Mouse (Mus musculus) ES-E14 (cell line): ENCODE measurements around the gene Pxk.

Source experiments
- CHD2 ChIP-seq: IDR thresholded peaks from 2 replicates; pipeline ENCODE4 v1.6.1; 2014; ENCODE audit warnings: mild to moderate bottlenecking, low read depth, low read length, inconsistent platforms
- HCFC1 ChIP-seq: IDR thresholded peaks from 2 replicates; pipeline ENCODE4 v1.6.1; 2012; ENCODE audit warnings: low read length, inconsistent platforms, borderline replicate concordance; ENCODE audit not compliant: insufficient read depth
- MAFK ChIP-seq: IDR thresholded peaks from 2 replicates; pipeline ENCODE4 v1.6.1; 2014; ENCODE audit warnings: mild to moderate bottlenecking, low read depth, low read length, inconsistent platforms; ENCODE audit not compliant: insufficient read depth
- ZC3H11A ChIP-seq: IDR thresholded peaks from 2 replicates; pipeline ENCODE4 v1.6.1; 2012; ENCODE audit warnings: low read depth, mild to moderate bottlenecking, inconsistent platforms, low read length, borderline replicate concordance
- ZNF384 ChIP-seq: IDR thresholded peaks from 2 replicates; pipeline ENCODE4 v1.6.1; 2012; ENCODE audit warnings: low read depth, low read length, inconsistent platforms

DNA sequence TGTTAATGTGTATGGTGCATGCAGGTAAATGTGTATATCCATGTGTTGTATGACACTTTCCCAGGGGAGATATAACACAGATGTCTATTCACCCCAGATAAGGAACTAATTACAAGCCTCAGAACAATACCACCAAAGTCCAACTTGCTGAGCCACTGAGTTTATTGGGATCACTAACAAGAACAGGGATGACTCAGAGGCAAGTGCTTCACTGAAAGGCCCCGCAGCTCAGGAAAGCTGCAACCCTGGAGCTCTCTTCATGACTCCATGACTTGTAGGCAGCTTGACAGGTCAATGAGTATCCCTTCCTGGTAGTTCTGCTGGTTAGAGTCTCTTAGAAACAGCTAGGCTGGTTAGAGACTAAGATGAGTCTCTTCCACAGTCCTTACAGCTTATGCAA is 11.0 kb downstream of the Pxk start:
- no peak for TF ChIP-seq ZC3H11A
- TF ChIP-seq HCFC1 = no peak
- TF ChIP-seq CHD2 = no peak
- TF ChIP-seq ZNF384 = no peak
- no peak for TF ChIP-seq MAFK
